Mouse (Mus musculus) gastrocnemius, adult 18-20 months (tissue): Measurements from ENCODE around the gene Ogg1. TPM values are rescaled to one million over a fixed set of nuclear protein-coding genes. Genes with fewer than 3 reads are reported as not detected.
A peak's percentile ranks its signal among the peaks of the same experiment; 100 is the strongest.

ENCODE experiments used
- DNase-seq: peaks from one replicate; pipeline ENCODE4 v3.0.0; 2021; ENCODE audit warnings: low spot score
- total RNA-seq, 2 experiments: library from RNA; stranded (reverse); gene quantifications; 2 replicates each; pipeline ENCODE4 v1.2.3; 2021

Ogg1 gene
- total RNA-seq, 2 experiments from 2014 or later = 5.6 to 5.8 TPM

GRCm38 (mm10) chr6:113368124-113368523 lies 41.4 kb downstream of the Ogg1 start:
- DNase-seq = no peak

GRCm38 (mm10) chr6:113368577-113368976 lies 41.8 kb downstream of the Ogg1 start:
- DNase-seq = no peak

- DNase-seq = no peak
Observed at GRCm38 (mm10) chr6:113370194-113370929, 43.6 kb downstream of the Ogg1 start.

- no peak for DNase-seq
Observed at GRCm38 (mm10) chr6:113373491-113373890, 46.7 kb downstream of the Ogg1 start.

GRCm38 (mm10) chr6:113377172-113377495 lies 50.4 kb downstream of the Ogg1 start:
- DNase-seq = no peak

- DNase-seq = peak; percentile 92
Observed at GRCm38 (mm10) chr6:113377496-113378385, 51.0 kb downstream of the Ogg1 start, which contains the start of the genes Tada3 and Arpc4. TSS of gene Tada3 (minus strand) at chr6:113377883. TSS of gene Arpc4 (plus strand) at chr6:113378115.

GRCm38 (mm10) chr6:113379246-113379645 lies 52.5 kb downstream of the Ogg1 start:
- no peak for DNase-seq

- no peak for DNase-seq
Observed at GRCm38 (mm10) chr6:113380480-113380879, 53.7 kb downstream of the Ogg1 start.

- DNase-seq = no peak
Observed at GRCm38 (mm10) chr6:113384351-113384927, 57.7 kb downstream of the Ogg1 start.

Other genes with a start within 250 kb of the Ogg1 start
- 10 to 100 TPM; 22.0 to 23.4 TPM for gene Setd5, start 249.6 kb upstream of the Ogg1 start, total RNA-seq
- under 1 TPM; 0.32 to 0.55 TPM for gene Lhfpl4, start 131.6 kb upstream of the Ogg1 start, total RNA-seq
- 10 to 100 TPM; 12.5 to 14.2 TPM for gene Mtmr14, start 89.1 kb upstream of the Ogg1 start, total RNA-seq
- under 1 TPM in 1 of 2 experiments, not detected in 1; 0.26 TPM for gene Cpne9, start 44.7 kb upstream of the Ogg1 start, total RNA-seq
- gene Brpf1, start 19.8 kb upstream of the Ogg1 start, total RNA-seq = 1 to 10 TPM; 9.7 to 9.8 TPM
- gene Camk1, start 17.0 kb downstream of the Ogg1 start, total RNA-seq = 10 to 100 TPM; 39.0 to 42.9 TPM
- 10 to 100 TPM; 14.6 to 15.3 TPM for gene Tada3, start 50.9 kb downstream of the Ogg1 start, total RNA-seq
- gene Arpc4, start 51.1 kb downstream of the Ogg1 start, total RNA-seq = 10 to 100 TPM; 50.8 to 52.6 TPM
- gene Ttll3, start 62.3 kb downstream of the Ogg1 start, total RNA-seq = under 1 TPM; 0.52 to 0.82 TPM
- 10 to 100 TPM in 1 of 2 experiments, 1 to 10 TPM in 1; 9.2 to 11.1 TPM for gene Rpusd3, start 92.4 kb downstream of the Ogg1 start, total RNA-seq
- gene Cidec, start 108.8 kb downstream of the Ogg1 start, total RNA-seq = 10 to 100 TPM in 1 of 2 experiments, 1 to 10 TPM in 1; 9.9 to 17.2 TPM
- 10 to 100 TPM; 28.2 to 28.9 TPM for gene Jagn1, start 115.6 kb downstream of the Ogg1 start, total RNA-seq
- under 1 TPM; 0.26 to 0.30 TPM for gene Il17re, start 131.5 kb downstream of the Ogg1 start, total RNA-seq
- gene Il17rc, start 144.5 kb downstream of the Ogg1 start, total RNA-seq = 1 to 10 TPM; 3.8 to 4.9 TPM
- 10 to 100 TPM; 42.1 to 45.1 TPM for gene Creld1, start 156.3 kb downstream of the Ogg1 start, total RNA-seq
- under 1 TPM in 1 of 2 experiments, not detected in 1; 0.07 TPM for gene Prrt3, start 175.0 kb downstream of the Ogg1 start, total RNA-seq
- gene Emc3, start 204.7 kb downstream of the Ogg1 start, total RNA-seq = 10 to 100 TPM; 53.8 to 59.1 TPM
- under 1 TPM; 0.09 to 0.32 TPM for gene Fancd2, start 204.7 kb downstream of the Ogg1 start, total RNA-seq